Mouse (Mus musculus) gastrocnemius, adult 8-10 months (tissue): Measurements from ENCODE around the gene Tmem252. TPM values are rescaled to one million over a fixed set of nuclear protein-coding genes. Genes with fewer than 3 reads are reported as not detected.
"Not testable (repeated sequence)": the region's sequence is repeated elsewhere in the genome, so short reads cannot be mapped to it uniquely, and the experiment has no call there.

Experiments
- DNase-seq, 2 experiments: peaks; one replicate each; pipeline ENCODE4 v3.0.0; 2022; ENCODE audit warnings: low spot score in 2 of 2
- total RNA-seq, 4 experiments: library from RNA; stranded (reverse); gene quantifications; 2 replicates each; pipeline ENCODE4 v1.2.4; 2022

Gene Tmem252
- total RNA-seq, 4 experiments from 2014 or later, result 0.05 to 0.13 TPM; not detected in 2

DNA sequence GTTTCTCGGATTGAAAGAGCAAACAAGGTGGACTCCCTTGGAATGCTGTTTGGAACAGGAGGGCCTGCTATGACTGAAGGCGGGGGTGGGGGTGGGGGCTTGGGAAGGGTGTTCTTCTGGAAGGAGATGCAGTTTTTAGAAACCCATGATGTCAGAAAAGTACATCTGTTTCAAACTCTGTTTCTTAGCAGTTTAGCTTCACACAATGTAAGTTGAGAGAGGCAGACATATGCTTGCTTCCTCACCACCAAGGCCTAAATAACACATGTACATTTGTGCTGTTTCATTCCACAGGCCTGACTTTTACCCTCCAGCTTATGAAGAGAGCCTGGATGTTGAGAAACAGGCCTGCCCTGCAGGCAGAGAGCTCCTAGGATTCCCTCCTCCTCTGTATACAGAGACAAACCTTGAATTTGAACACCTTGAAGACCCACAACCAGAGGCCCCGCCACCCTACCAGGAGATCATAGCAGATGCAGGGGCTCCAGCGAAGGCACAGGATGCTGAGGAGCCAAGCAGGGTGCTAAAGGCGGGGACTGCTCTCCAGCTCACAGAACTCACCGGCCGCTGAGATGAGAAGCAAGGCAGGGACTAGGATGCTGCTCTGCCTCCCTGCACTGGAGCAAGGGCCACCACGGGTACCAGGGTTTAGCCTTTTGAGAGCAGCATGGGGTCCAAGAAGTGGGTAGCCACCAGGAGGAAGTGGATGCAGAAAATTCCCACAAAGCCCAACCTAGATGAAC is 3.6 kb downstream of the Tmem252 start:
- DNase-seq, result no peak

DNA sequence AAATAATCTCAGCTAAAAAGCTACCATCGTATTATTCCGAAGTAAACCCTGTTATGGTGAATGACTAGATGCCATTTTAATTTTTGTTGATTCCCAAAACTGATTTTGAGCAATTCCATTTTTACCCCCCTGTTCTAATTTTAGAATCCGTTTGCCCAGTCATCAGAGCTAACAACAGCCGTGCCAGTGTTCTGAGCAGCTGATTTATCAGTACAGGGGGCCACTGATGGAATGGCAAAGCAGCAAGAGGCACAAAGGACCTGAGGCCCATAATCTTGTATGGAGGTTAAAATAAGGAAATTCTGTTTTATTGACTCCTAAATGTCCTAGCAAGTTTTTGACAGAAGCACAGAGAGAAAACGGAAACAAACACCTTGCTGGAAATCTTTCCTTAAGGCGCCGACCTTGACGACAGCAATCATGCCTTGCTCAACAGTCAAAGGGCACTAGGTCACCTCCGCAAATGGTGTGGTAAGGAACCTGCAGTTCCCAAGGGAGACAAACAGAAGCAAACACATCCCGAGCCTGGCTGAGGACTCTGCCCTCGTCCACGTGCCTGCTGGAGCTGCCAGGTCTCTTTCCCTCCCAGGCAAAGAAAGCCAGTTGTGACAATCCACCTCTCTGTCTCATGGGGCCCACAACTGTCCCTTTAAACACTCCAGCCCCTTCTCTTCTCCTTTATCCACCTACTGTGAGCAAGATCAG is 9.4 kb downstream of the Tmem252 start:
- DNase-seq, result peak in 1 of 2 experiments; percentile 7

DNA sequence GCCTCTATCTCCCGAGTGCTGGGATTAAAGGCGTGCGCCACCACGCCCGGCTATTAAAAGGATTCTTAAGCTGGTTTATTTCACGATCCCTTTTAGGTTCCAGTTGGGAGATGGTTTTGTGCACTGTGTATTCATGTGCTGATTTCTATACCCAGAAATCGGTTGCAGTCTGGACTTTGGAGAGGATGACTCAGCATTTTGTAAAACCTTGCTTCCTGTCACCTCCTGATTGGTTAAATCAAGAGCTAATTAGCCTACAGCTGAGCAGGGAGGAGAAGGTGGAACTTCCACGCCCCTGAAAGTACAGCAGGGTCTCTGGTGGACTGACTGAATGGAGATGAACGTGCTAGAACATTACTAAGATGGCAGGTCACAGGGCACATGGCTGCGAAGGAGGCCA is 12.6 kb downstream of the Tmem252 start:
- DNase-seq, result no peak

GRCm38 (mm10) chr19:24688327-24688726 is 14.5 kb downstream of the Tmem252 start:
- DNase-seq, result no peak

DNA sequence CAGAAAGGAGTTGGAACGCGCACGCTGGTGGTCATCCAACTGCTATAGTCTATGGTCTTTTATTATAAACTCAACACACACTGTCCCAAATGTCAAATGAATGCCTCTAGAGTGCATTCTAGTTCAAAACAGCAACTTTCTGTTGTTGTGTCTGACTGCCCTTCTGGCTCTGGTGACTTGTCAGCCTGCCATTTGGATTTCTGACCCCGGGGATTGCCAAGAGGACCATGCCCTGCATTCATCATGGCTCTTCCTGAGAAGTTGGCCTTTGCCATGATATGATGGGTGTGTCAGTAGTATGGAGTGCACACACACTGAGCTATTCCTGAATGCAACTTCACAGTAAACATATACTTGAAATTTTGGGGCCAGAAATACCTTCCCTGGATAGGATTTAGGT is 15.7 kb downstream of the Tmem252 start:
- DNase-seq, result no peak

DNA sequence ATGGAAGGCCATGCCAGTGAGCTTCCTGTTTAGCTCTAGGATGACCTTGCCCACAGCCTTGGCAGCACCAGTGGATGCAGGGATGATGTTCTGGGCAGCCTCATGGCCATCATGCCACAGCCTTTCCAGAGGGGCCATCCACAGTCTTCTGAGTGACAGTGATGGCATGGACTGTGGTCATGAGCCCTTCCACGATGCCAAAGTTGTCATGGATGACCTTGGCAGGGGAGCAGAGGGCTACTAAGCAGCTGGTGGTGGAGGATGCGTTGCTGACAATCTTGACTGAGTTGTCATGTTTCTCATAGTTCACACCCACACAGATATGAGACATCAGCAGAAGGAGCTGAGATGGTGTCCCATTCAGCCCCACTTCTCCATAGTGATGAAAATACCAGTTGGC is 18.9 kb downstream of the Tmem252 start:
- no peak for DNase-seq

DNA sequence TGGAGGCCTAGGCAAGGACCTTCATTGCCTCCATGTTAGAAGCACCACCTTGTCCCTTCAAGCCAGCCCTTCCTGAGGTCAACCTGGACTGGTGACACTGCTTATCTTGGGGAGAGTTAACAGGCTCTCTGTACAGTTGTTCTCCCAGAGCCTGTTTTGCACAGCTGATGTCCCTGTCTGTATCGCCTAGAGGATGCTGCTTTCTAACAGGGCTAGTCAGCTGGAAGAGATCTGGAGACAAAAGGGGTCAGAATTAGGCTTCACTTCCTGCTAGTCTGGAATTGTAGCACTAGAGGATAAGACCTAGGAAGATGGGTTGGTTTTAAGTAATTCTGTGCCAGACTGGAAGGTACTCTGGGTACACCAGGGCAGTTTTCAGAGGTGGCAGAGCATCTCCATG is 24.1 kb downstream of the Tmem252 start:
- DNase-seq, result no peak

GRCm38 (mm10) chr19:24698651-24699050 is 24.8 kb downstream of the Tmem252 start:
- DNase-seq, result no peak

GRCm38 (mm10) chr19:24699196-24699595 is 25.4 kb downstream of the Tmem252 start:
- DNase-seq, result no peak

DNA sequence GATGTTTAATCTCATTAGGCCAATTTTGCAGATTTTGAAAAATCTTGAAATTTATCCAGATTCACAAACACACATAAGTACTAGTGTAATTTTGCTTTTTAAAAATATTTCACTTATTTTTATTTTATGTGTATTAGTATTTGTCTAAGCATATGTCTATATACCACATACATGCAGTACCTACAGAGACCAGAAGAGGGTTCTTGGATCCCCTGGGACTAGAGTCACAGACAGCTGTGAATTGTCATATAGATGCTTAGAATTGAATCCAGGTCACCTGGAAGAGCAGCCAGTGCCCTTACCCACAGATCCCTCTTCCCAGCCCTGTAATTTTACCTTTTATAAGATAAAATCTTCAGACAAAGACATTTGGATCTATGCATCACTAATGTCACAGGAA is 26.1 kb downstream of the Tmem252 start:
- no peak for DNase-seq

DNA sequence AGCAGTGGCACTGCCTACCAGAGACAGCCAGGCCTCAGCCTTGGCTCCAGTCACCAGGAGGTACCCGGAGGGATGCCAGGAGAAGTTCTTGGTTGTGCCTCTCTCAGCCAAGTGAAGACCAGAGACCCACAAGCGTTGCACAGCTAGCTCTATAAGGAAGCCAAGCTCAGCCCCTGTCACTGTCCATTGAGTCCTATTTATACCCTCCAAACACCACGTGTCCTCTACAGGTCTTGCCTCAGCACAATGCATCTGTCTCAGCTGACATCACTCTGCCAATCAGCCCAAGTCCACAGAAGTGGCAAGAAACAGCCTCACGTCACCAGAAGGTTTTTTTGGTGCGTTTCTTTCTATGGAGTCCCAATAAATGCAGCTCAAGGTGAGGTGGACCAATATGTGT is 26.9 kb downstream of the Tmem252 start:
- DNase-seq, result no peak

- DNase-seq, result no peak
These were observed 27.9 kb downstream of the Tmem252 start for GRCm38 (mm10) chr19:24701716-24702115.

- not testable (repeated sequence) for DNase-seq
These were observed 29.4 kb downstream of the Tmem252 start for GRCm38 (mm10) chr19:24703168-24703567.

DNA sequence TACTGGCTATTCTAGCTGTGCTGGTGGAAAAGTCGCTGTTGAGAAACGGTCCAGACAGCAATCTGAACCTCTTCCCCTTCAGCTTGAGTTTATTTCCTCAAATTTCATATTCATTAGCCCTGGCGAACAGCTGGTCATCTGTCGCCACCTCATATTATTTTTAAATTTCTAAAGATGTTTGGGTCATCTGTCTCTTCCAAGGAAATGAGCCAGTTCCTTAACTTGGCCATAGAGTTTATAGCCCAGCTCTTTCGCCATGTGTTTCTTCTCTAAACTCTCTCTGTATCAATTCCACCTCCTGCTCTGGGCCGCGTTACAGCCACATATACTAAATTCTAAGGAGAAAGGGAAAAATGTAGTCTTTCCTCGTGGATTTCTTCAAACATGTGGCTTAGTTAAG is 29.9 kb downstream of the Tmem252 start:
- DNase-seq, result no peak

DNA sequence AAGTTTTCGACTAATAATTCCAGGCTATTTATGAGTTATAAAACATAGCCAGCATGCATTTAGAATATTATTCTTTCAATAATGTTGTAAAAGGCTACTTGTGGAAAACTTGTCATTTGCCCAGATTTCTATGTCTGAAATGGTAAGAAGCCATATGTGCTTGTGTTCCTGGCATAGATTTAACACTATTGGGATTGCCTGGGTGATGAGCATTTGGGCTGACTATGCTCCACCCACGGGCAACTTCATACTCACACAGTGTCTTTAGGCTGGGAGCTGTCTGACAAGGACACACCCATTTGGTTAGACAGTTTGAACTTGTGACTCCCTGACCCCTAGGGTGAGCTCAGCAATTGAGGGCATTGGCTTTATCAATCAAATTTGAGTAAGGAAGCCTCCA is 30.5 kb downstream of the Tmem252 start:
- no peak for DNase-seq

GRCm38 (mm10) chr19:24705395-24705794 is 31.6 kb downstream of the Tmem252 start:
- DNase-seq, result no peak

DNA sequence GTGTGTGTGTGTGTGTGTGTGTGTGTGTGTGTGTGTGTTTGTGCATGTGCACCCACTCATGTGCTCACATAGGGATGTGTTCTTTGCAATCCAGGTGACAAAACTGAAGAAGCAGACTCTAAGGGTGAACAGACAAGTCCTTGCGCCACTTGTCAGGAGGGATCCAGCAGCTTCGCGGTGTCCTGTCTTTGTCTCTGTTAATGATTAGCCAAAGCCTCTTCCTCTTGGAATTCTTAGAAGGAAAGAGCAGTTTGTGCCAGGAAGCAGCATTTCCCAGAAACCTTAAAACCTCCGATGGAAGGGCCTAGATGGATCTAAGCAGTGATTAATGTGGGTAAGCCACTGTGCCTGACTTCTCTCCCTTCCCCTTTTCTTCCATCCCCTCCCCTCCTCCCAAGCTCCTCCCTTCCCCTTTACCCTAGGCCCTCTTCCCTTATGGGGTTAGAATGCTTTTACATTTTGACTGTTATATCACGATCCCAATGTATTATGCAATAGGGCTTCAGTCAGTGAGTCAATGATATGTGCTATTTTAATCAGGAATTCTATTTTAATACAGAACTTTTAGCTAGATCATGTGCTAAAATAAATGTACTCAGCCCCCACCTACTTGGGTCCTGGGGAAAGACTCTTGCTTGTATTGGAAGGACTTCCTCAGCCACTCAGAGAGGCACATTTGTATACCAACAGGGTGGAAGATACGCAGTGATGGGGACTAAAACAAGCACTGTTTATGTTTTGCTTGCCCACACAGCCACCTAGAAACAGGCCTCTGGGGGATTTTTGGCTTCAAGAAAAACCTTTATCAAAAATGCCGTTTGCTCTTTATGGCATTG is 33.5 kb downstream of the Tmem252 start:
- DNase-seq, result no peak

GRCm38 (mm10) chr19:24708032-24708431 is 34.2 kb downstream of the Tmem252 start:
- DNase-seq, result no peak

DNA sequence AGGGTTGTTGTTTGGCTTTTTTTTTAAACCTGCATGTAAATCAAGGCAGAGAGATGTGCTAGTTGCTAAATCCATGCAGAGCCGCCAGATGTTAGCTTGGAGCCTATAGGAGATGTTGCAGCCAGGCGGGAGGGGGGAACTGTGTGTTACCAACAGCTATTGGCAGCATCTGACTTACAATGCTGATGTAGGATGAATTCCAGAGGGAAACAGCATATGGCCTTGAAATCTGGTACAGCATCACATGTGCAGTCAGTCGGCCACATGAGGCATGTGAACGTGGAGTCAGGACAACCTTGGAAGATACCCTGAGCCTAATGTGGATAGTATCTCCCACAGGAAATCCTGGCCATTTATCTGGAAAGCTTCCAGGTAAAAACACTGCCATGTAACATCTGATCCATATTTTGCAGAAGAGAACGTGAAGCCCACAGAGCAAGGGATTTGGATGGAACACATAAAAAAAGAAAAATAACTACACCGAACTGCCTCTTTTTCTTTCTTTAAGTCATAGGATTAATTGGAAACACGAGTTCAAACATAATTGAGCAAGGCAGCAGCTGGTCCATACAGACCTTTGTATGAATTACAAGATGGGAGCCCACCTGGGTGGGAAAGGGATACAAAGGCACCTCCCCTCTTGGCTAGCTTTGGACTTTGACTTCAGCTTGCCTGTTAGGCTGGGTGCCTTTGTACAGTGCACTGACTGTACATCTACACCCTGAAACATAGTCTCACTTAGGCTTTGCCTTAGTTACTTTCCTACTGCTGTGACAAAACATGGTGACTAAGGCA is 42.7 kb downstream of the Tmem252 start:
- DNase-seq, result no peak

GRCm38 (mm10) chr19:24718021-24718420 is 44.2 kb downstream of the Tmem252 start:
- no peak for DNase-seq

GRCm38 (mm10) chr19:24719504-24719903 is 45.7 kb downstream of the Tmem252 start:
- DNase-seq, result no peak
